Mouse (Mus musculus) midbrain, embryonic 11.5 days (tissue): ENCODE data around the gene Mlh1. TPM values are rescaled to one million over a fixed set of nuclear protein-coding genes. Genes with fewer than 3 reads are reported as not detected.

ENCODE experiments used
- ATAC-seq: fragments of 200-750 bp; cut with Nextera tagmentation; 2 replicates; pipeline ENCODE4 v1.8.0; 2017; ENCODE audit warnings: moderate TSS enrichment, moderate library complexity; ENCODE audit not compliant: low FRiP score
- DNase-seq: peaks from one replicate; pipeline ENCODE4 v3.0.0; 2015; ENCODE audit warnings: low spot score; ENCODE audit errors: missing footprints
- H3K27ac ChIP-seq: fragments of 300-500 bp; sonication (generic); 2 replicates; pipeline ENCODE4 v1.5.1; 2014; ENCODE audit warnings: low read depth, low read length
- H3K27me3 ChIP-seq: fragments of 300-500 bp; sonication (generic); 2 replicates; pipeline ENCODE4 v1.6.1; 2014; ENCODE audit warnings: mild to moderate bottlenecking, low read length, moderate library complexity, mixed read lengths; ENCODE audit not compliant: control insufficient read depth, insufficient read depth
- H3K36me3 ChIP-seq: fragments of 300-500 bp; sonication (generic); 2 replicates; pipeline ENCODE4 v1.6.1; 2014; ENCODE audit warnings: mild to moderate bottlenecking, low read length, moderate library complexity, mixed read lengths; ENCODE audit not compliant: control insufficient read depth, insufficient read depth
- H3K4me1 ChIP-seq: fragments of 300-500 bp; sonication (generic); 2 replicates; pipeline ENCODE4 v1.6.1; 2014; ENCODE audit warnings: low read length; ENCODE audit not compliant: control insufficient read depth, insufficient read depth
- H3K4me2 ChIP-seq: fragments of 300-500 bp; sonication (generic); 2 replicates; pipeline ENCODE4 v1.6.1; 2014; ENCODE audit warnings: mild to moderate bottlenecking, moderate library complexity
- H3K4me3 ChIP-seq: fragments of 300-500 bp; sonication (generic); 2 replicates; pipeline ENCODE4 v1.5.1; 2014; ENCODE audit warnings: low read depth, low read length
- H3K9ac ChIP-seq: fragments of 300-500 bp; sonication (generic); 2 replicates; pipeline ENCODE4 v1.6.1; 2014; ENCODE audit warnings: low read length
- H3K9me3 ChIP-seq: fragments of 300-500 bp; sonication (generic); 2 replicates; pipeline ENCODE4 v1.6.1; 2016; ENCODE audit warnings: low read length; ENCODE audit not compliant: control insufficient read depth
- WGBS: fragments of 180-500 bp; shearing (Covaris S2); extraction: QIAGEN DNeasy Blood & Tissue Kit; methylation state at CpG from one replicate; pipeline ENCODE4 v1.1.7; 2014; 5-methylcytosine and 5-hydroxymethylcytosine counted together
- polyA plus RNA-seq: library from polyadenylated mRNA; unstranded; fragments of >200 nt; fragmentation: Nextera tagmentation; extraction: Ambion mirVana; gene quantifications from 2 replicates; pipeline ENCODE4 v1.2.1, GENCODE M21; 2014

The Mlh1 gene
- polyA plus RNA-seq, 1 experiment from 2014 or later: 55.4 TPM

- ATAC-seq: no peak
- peak overlapping the region; percentile 86 for H3K4me3 ChIP-seq
- H3K27ac ChIP-seq: peak overlapping the region; percentile 86
- peak; percentile 94 for DNase-seq
- H3K36me3 ChIP-seq: no peaks in the 10 kb centered on the region
- H3K9ac ChIP-seq: peak overlapping the region; percentile 90
- 19% methylated on average over 19 of the region's 19 CpGs for WGBS
- peaks cover 33% of the 10 kb centered on the region for H3K4me1 ChIP-seq
- H3K27me3 ChIP-seq: no peaks in the 10 kb centered on the region
- H3K4me2 ChIP-seq: peak overlapping the region; percentile 80
- H3K9me3 ChIP-seq: no peaks in the 10 kb centered on the region
Measured at GRCm38 (mm10) chr9:111272356-111272755, 765 bp upstream of the Mlh1 start.

GRCm38 (mm10) chr9:111271056-111271433 is 546 bp downstream of the Mlh1 start:
- Histone ChIP-seq H3K27ac (peak overlapping the region; percentile 91), H3K4me1 (peaks cover 31% of the 10 kb centered on the region), H3K36me3 (no peaks in the 10 kb centered on the region), H3K9me3 (no peaks in the 10 kb centered on the region), H3K4me3 (peak overlapping the region; percentile 86), H3K4me2 (peak overlapping the region; percentile 78), H3K9ac (peak overlapping the region; percentile 88), H3K27me3 (no peaks in the 10 kb centered on the region)
- under 1% methylated on average over 32 of the region's 32 CpGs for WGBS
- ATAC-seq (peak; percentile 75), DNase-seq (no peak)

- Histone ChIP-seq H3K4me2 (peak overlapping the region; percentile 78), H3K9me3 (no peaks in the 10 kb centered on the region), H3K27me3 (no peaks in the 10 kb centered on the region), H3K36me3 (no peaks in the 10 kb centered on the region), H3K4me3 (peak overlapping the region; percentile 86), H3K4me1 (peaks cover 27% of the 10 kb centered on the region), H3K27ac (peak overlapping the region; percentile 91), H3K9ac (peak overlapping the region; percentile 88)
- WGBS: 18% methylated on average over 5 of the region's 5 CpGs
- ATAC-seq: no peak
- DNase-seq: peak; percentile 90
Measured at GRCm38 (mm10) chr9:111270606-111271005, 985 bp downstream of the Mlh1 start.

- H3K27ac ChIP-seq: no peak overlapping the region
- no peak overlapping the region for H3K4me2 ChIP-seq
- H3K36me3 ChIP-seq: 0 out of 2 replicates have a peak, but pooled peaks cover 2% of the 10 kb centered on the region
- no peak overlapping the region for H3K4me3 ChIP-seq
- WGBS: 97% methylated on average over 2 of the region's 2 CpGs
- H3K9ac ChIP-seq: no peak overlapping the region
- ATAC-seq (no peak), DNase-seq (peak; percentile 14)
- H3K9me3 ChIP-seq: no peaks in the 10 kb centered on the region
- peaks cover 6% of the 10 kb centered on the region for H3K4me1 ChIP-seq
- no peaks in the 10 kb centered on the region for H3K27me3 ChIP-seq
Measured at GRCm38 (mm10) chr9:111267998-111268397, 3.6 kb downstream of the Mlh1 start.

GRCm38 (mm10) chr9:111261356-111261755 is 10.2 kb downstream of the Mlh1 start:
- no peaks in the 10 kb centered on the region for H3K9me3 ChIP-seq
- H3K9ac ChIP-seq: no peak overlapping the region
- H3K4me1 ChIP-seq: no peaks in the 10 kb centered on the region
- no peak for ATAC-seq
- peak; percentile 60 for DNase-seq
- no peak overlapping the region for H3K4me2 ChIP-seq
- peaks cover 8% of the 10 kb centered on the region for H3K36me3 ChIP-seq
- H3K4me3 ChIP-seq: no peak overlapping the region
- H3K27me3 ChIP-seq: no peaks in the 10 kb centered on the region
- H3K27ac ChIP-seq: no peak overlapping the region
- 92% methylated on average over 4 of the region's 4 CpGs for WGBS

- Histone ChIP-seq H3K9ac (no peak overlapping the region), H3K4me2 (no peak overlapping the region), H3K27ac (no peak overlapping the region), H3K4me1 (no peaks in the 10 kb centered on the region), H3K4me3 (no peak overlapping the region), H3K27me3 (no peaks in the 10 kb centered on the region), H3K9me3 (no peaks in the 10 kb centered on the region), H3K36me3 (peaks cover 8% of the 10 kb centered on the region)
- DNase-seq (no peak), ATAC-seq (no peak)
- 74% methylated on average over 1 of the region's 1 CpGs for WGBS
Measured at GRCm38 (mm10) chr9:111260360-111260985, 11.1 kb downstream of the Mlh1 start.

GRCm38 (mm10) chr9:111252161-111252869 is 19.3 kb downstream of the Mlh1 start:
- Histone ChIP-seq H3K4me3 (no peak overlapping the region), H3K36me3 (peaks cover 13% of the 10 kb centered on the region), H3K4me2 (no peak overlapping the region), H3K27me3 (no peaks in the 10 kb centered on the region), H3K9me3 (no peaks in the 10 kb centered on the region), H3K4me1 (no peaks in the 10 kb centered on the region), H3K9ac (no peak overlapping the region), H3K27ac (no peak overlapping the region)
- WGBS: 81% methylated on average over 7 of the region's 7 CpGs
- no peak for ATAC-seq
- no peak for DNase-seq

GRCm38 (mm10) chr9:111247682-111248246 is 23.8 kb downstream of the Mlh1 start:
- H3K9ac ChIP-seq: no peak overlapping the region
- H3K4me2 ChIP-seq: no peak overlapping the region
- H3K4me1 ChIP-seq: no peaks in the 10 kb centered on the region
- H3K9me3 ChIP-seq: no peaks in the 10 kb centered on the region
- WGBS: 84% methylated on average over 3 of the region's 3 CpGs
- ATAC-seq (no peak), DNase-seq (no peak)
- no peak overlapping the region for H3K27ac ChIP-seq
- no peaks in the 10 kb centered on the region for H3K27me3 ChIP-seq
- H3K4me3 ChIP-seq: no peak overlapping the region
- peaks cover 10% of the 10 kb centered on the region for H3K36me3 ChIP-seq

- Histone ChIP-seq H3K27me3 (no peaks in the 10 kb centered on the region), H3K9me3 (no peaks in the 10 kb centered on the region), H3K27ac (no peak overlapping the region), H3K4me1 (no peaks in the 10 kb centered on the region), H3K4me2 (no peak overlapping the region), H3K9ac (no peak overlapping the region), H3K36me3 (peaks cover 2% of the 10 kb centered on the region; the same call in 1 of the 2 replicates), H3K4me3 (no peak overlapping the region)
- 82% methylated on average over 6 of the region's 6 CpGs for WGBS
- DNase-seq (no peak), ATAC-seq (no peak)
Measured at GRCm38 (mm10) chr9:111245546-111245945, 26.0 kb downstream of the Mlh1 start.
